Mouse (Mus musculus): ENCODE data around the gene Ehbp1l1. TPM values are rescaled to one million over a fixed set of nuclear protein-coding genes. Genes with fewer than 3 reads are reported as not detected.

Ehbp1l1 gene
- total and polyA plus RNA-seq, 3 experiments: 30.4 to 62.6 (median 57.0) TPM

DNA sequence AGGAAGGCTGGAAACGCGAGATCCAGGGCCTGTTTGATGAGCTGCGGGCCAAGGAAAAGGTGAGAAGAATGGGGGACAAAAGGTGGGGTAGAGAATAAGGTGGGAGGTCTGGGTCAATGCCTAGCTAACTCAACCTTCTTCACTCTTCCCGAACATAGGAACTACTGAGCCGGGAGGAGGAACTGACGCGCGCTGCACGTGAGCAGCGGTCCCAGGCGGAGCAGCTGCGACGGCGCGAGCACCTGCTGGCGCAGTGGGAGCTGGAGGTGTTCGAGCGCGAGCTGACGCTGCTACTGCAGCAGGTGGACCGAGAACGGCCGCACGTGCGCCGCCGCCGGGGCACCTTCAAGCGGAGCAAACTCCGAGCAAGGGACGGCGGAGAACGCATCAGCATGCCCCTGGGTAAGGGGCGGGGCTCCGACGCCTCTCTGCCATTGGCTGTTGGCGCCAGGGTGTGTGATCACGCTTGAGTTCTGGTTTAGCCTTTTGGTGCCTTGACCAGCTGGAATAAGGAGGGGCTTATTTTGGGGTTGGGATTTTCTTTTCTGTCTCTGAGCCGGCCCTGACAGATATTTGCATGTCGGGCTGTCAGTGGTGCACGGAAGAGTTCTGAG, 30.2 kb downstream of the Ehbp1l1 start:
- no peak overlapping the region; the same call in 1 of the 2 replicates for H3K9ac ChIP-seq (ENCODE audit: insufficient read depth, low read depth)
- no peaks in the 10 kb centered on the region for H3K27me3 ChIP-seq (replicated peaks)
- peaks cover 21 to 37% of the 10 kb centered on the region in 2 experiments for H3K4me1 ChIP-seq (ENCODE audit: control insufficient read depth in 1 of 2, insufficient read depth in 2 of 2)
- H3K9me3 ChIP-seq (replicated peaks; ENCODE audit: low read length): no peaks in the 10 kb centered on the region
- peak overlapping the region; percentile 47; the same call in 1 of the 2 replicates for H3K4me2 ChIP-seq (ENCODE audit: insufficient read depth, low read depth, poor library complexity, severe bottlenecking)
- peak overlapping the region; percentile 50 for H3K27ac ChIP-seq (ENCODE audit: insufficient read depth, low read depth)
- DNase-seq (ENCODE audit: extremely low read depth): peak; percentile 77
- peaks cover 63 to 98% of the 10 kb centered on the region in 2 experiments for H3K36me3 ChIP-seq (replicated peaks in 1 of 2; ENCODE audit: control insufficient read depth in 1 of 2, insufficient read depth in 1 of 2, low read length in 1 of 2)
- in situ Hi-C loops (cut with MboI; ENCODE audit: low pct_ligation_motif_present, low pct_unique_long_range_greater_than_20kb, low sequenced_read_pairs): no loop called here
- dilution Hi-C loops (cut with MboI; ENCODE audit: extremely low pct_ligation_motif_present, extremely low pct_unique_long_range_greater_than_20kb, low sequenced_read_pairs): no loop called here
- TF ChIP-seq TCF12 (IDR thresholded peaks at IDR 0.05; ENCODE audit: low read depth, low read length) (peak; percentile 14; the same call in 1 of the 2 replicates), NRF1 (IDR thresholded peaks at IDR 0.05; ENCODE audit: low read depth, low read length) (peak; percentile 43; the same call in 1 of the 2 replicates), MAX (IDR thresholded peaks at IDR 0.05; ENCODE audit: low read length) (no peak; the same call in 1 of the 2 replicates), MXI1 (IDR thresholded peaks at IDR 0.05; ENCODE audit: low read depth, low read length) (peak; percentile 74), ETS1 (conservative IDR thresholded peaks at IDR 0.05; ENCODE audit: low read depth, low read length) (peak; percentile 47), ZNF384 (IDR thresholded peaks at IDR 0.05; ENCODE audit: low read depth, low read length) (no peak), TBP (conservative IDR thresholded peaks at IDR 0.05; ENCODE audit: low read depth, low read length) (no peak), BHLHE40 (IDR thresholded peaks at IDR 0.05; ENCODE audit: low read depth, low read length) (peak; percentile 97), POLR2A (IDR thresholded peaks at IDR 0.05; ENCODE audit: low read depth, low read length) (peak; percentile 33; the same call in 1 of the 2 replicates), SIN3A (IDR thresholded peaks at IDR 0.05; ENCODE audit: low read length) (peak; percentile 65; the same call in 1 of the 2 replicates)
- peak overlapping the region in 1 of 3 experiments; percentile 46 for H3K4me3 ChIP-seq (replicated peaks in 1 of 3; ENCODE audit: low read depth in 2 of 3, low read length in 2 of 3, poor library complexity in 1 of 3)
- H3K79me2 ChIP-seq (replicated peaks; ENCODE audit: control insufficient read depth, extremely low read depth, insufficient read depth, poor library complexity, severe bottlenecking): peaks cover 12% of the 10 kb centered on the region

- Histone ChIP-seq H3K79me2 (replicated peaks; ENCODE audit: control insufficient read depth, extremely low read depth, insufficient read depth, poor library complexity, severe bottlenecking) (peaks cover 23% of the 10 kb centered on the region), H3K4me1 (ENCODE audit: control insufficient read depth in 1 of 2, insufficient read depth in 2 of 2) (peaks cover 29 to 46% of the 10 kb centered on the region in 2 experiments), H3K9ac (ENCODE audit: insufficient read depth, low read depth) (no peak overlapping the region), H3K4me3 (replicated peaks in 1 of 3; ENCODE audit: low read depth in 2 of 3, low read length in 2 of 3, poor library complexity in 1 of 3) (no peak overlapping the region), H3K36me3 (replicated peaks in 1 of 2; ENCODE audit: control insufficient read depth in 1 of 2, insufficient read depth in 1 of 2, low read length in 1 of 2) (peaks cover 48 to 83% of the 10 kb centered on the region in 2 experiments), H3K4me2 (ENCODE audit: insufficient read depth, low read depth, poor library complexity, severe bottlenecking) (no peak overlapping the region), H3K27me3 (replicated peaks) (no peaks in the 10 kb centered on the region), H3K9me3 (replicated peaks; ENCODE audit: low read length) (no peaks in the 10 kb centered on the region), H3K27ac (ENCODE audit: insufficient read depth, low read depth) (no peak overlapping the region)
- in situ Hi-C loops (cut with MboI; ENCODE audit: low pct_ligation_motif_present, low pct_unique_long_range_greater_than_20kb, low sequenced_read_pairs) (no loop called here), dilution Hi-C loops (cut with MboI; ENCODE audit: extremely low pct_ligation_motif_present, extremely low pct_unique_long_range_greater_than_20kb, low sequenced_read_pairs) (no loop called here)
- TF ChIP-seq ZKSCAN1 (IDR thresholded peaks at IDR 0.05; ENCODE audit: borderline replicate concordance, low read depth, low read length) (no peak), USF2 (conservative IDR thresholded peaks at IDR 0.05; ENCODE audit: low read depth, low read length) (no peak), IRF4 (IDR thresholded peaks at IDR 0.05; ENCODE audit: low read depth, low read length) (no peak), ETS1 (conservative IDR thresholded peaks at IDR 0.05; ENCODE audit: low read depth, low read length) (no peak), GABPA (IDR thresholded peaks at IDR 0.05; ENCODE audit: insufficient replicate concordance, low read depth, low read length) (no peak), CHD1 (IDR thresholded peaks at IDR 0.05; ENCODE audit: low read depth, low read length) (no peak), MXI1 (IDR thresholded peaks at IDR 0.05; ENCODE audit: low read depth, low read length) (no peak), MAFK (IDR thresholded peaks at IDR 0.05; ENCODE audit: insufficient replicate concordance, low read length) (no peak), JUND (conservative IDR thresholded peaks at IDR 0.05; ENCODE audit: low read depth, low read length) (no peak)
- DNase-seq (ENCODE audit: extremely low read depth): no peak
Observed at GRCm38 (mm10) chr19:5693801-5694200, 32.3 kb downstream of the Ehbp1l1 start.
